Mouse (Mus musculus): ENCODE data around the gene Rab43.

GRCm38 (mm10) chr6:87812656-87813055 lies 692 bp upstream of the Rab43 start:
- TF ChIP-seq CTCF (IDR thresholded peaks at IDR 0.05; ENCODE audit: low read depth, low read length), result no peak
- TF ChIP-seq POLR2A (IDR thresholded peaks at IDR 0.05; ENCODE audit: insufficient read depth, low read length), result no peak
- no peak for TF ChIP-seq EP300 (IDR thresholded peaks at IDR 0.05; ENCODE audit: insufficient read depth, low read depth, low read length)

Data from ES-Bruce4 (cell line).